Comparison of ENCODE assay signal across 27 mouse cellular contexts in genomic region chr3:41692440-41693142, GRCm38 (mm10). TPM values are rescaled to one million over a fixed set of nuclear protein-coding genes. Genes with fewer than 3 reads are reported as not detected.
DNase-seq lines count a peak whose midpoint lies in the region; ATAC-seq and TF ChIP-seq lines count a peak whose summit lies in the region.
"Had no signal": no experiment of that assay in that cellular context is flagged by ENCODE, and none has a peak within 500 bp of the region (broad histone marks: within the 10 kb centered on the region; RNA-seq: fewer than 3 reads in every experiment).

No protein-coding gene starts in this region.

- H3K36me3 ChIP-seq in forebrain, embryonic 14.5 days (ENCODE audit: control insufficient read depth, insufficient read depth, low read length): no peaks in the 10 kb centered on the region
- H3K36me3 ChIP-seq in forebrain, embryonic 12.5 days (replicated peaks): 0 out of 2 replicates have a peak, but pooled peaks cover 5% of the 10 kb centered on the region
- H3K36me3 ChIP-seq in forebrain, embryonic 16.5 days (ENCODE audit: control insufficient read depth, insufficient read depth): no peaks in the 10 kb centered on the region

- no peak for TF ChIP-seq POLR2A in brain, embryonic 14.5 days (IDR thresholded peaks at IDR 0.05; ENCODE audit: borderline replicate concordance, extremely low read depth, insufficient read depth, insufficient read length, poor library complexity, severe bottlenecking)

- no peaks in the 10 kb centered on the region for H3K9me3 ChIP-seq in forebrain, embryonic 14.5 days (replicated peaks; ENCODE audit: control insufficient read depth, low read length)
- H3K9me3 ChIP-seq in forebrain, embryonic 12.5 days: no peaks in the 10 kb centered on the region
- H3K9me3 ChIP-seq in forebrain, embryonic 16.5 days (ENCODE audit: control insufficient read depth, low read length): no peaks in the 10 kb centered on the region
- H3K9me3 ChIP-seq: embryonic facial prominence, embryonic 13.5 days; heart, embryonic 10.5 days; heart, embryonic 13.5 days; hindbrain, embryonic 12.5 days; hindbrain, embryonic 15.5 days had no signal

- H3K27ac ChIP-seq in forebrain, embryonic 14.5 days (ENCODE audit: low read depth, low read length): 0 out of 2 replicates have a peak overlapping the region, but pooled peaks have one; percentile 14
- H3K27ac ChIP-seq in forebrain, embryonic 12.5 days: no peak overlapping the region
- peak overlapping the region; percentile 0; the same call in 1 of the 2 replicates for H3K27ac ChIP-seq in layer of hippocampus, adult 2 months
- peak overlapping the region; percentile 58 for H3K27ac ChIP-seq in forebrain, embryonic 16.5 days (ENCODE audit: low read length)
- H3K27ac ChIP-seq: embryonic facial prominence, embryonic 13.5 days; heart, adult 2 months; heart, embryonic 10.5 days; heart, embryonic 13.5 days; hindbrain, embryonic 12.5 days; hindbrain, embryonic 15.5 days had no signal

- H3K4me3 ChIP-seq in forebrain, embryonic 14.5 days (ENCODE audit: low read depth, low read length): no peak overlapping the region
- no peak overlapping the region for H3K4me3 ChIP-seq in forebrain, embryonic 12.5 days (replicated peaks)
- no peak overlapping the region for H3K4me3 ChIP-seq in layer of hippocampus, adult 2 months
- no peak overlapping the region for H3K4me3 ChIP-seq in forebrain, embryonic 16.5 days (replicated peaks; ENCODE audit: low read length)
- H3K4me3 ChIP-seq: embryonic facial prominence, embryonic 13.5 days; heart, adult 2 months; heart, embryonic 10.5 days; heart, embryonic 13.5 days; hindbrain, embryonic 12.5 days; hindbrain, embryonic 15.5 days had no signal

- no peak overlapping the region for H3K9ac ChIP-seq in forebrain, embryonic 14.5 days (ENCODE audit: low read length)
- no peak overlapping the region for H3K9ac ChIP-seq in forebrain, embryonic 12.5 days
- no peak overlapping the region for H3K9ac ChIP-seq in forebrain, embryonic 16.5 days (replicated peaks; ENCODE audit: low read depth, low read length)
- H3K9ac ChIP-seq: embryonic facial prominence, embryonic 13.5 days; heart, embryonic 13.5 days; hindbrain, embryonic 12.5 days; hindbrain, embryonic 15.5 days had no signal

- peak; percentile 88 for ATAC-seq in forebrain, embryonic 14.5 days
- ATAC-seq in forebrain, embryonic 12.5 days (ENCODE audit: low FRiP score): no peak
- ATAC-seq in forebrain, embryonic 16.5 days: peak; percentile 93
- ATAC-seq in erythroblast, adult 5-6 weeks (replicated peaks; ENCODE audit: low FRiP score, poor library complexity, severe bottlenecking): no peak
- ATAC-seq: CD4-positive, CD25-positive, alpha-beta regulatory T cell, adult 4 months; intestine, postnatal 0 days had no signal

- no peak for TF ChIP-seq CTCF in layer of hippocampus, adult 2 months (conservative IDR thresholded peaks at IDR 0.05)
- no peak for TF ChIP-seq CTCF in brain, embryonic 14.5 days (IDR thresholded peaks at IDR 0.05; ENCODE audit: borderline replicate concordance, extremely low read depth, insufficient read depth, insufficient read length)

- H3K4me1 ChIP-seq in forebrain, embryonic 14.5 days (ENCODE audit: control insufficient read depth, insufficient read depth, low read length): no peaks in the 10 kb centered on the region
- H3K4me1 ChIP-seq in forebrain, embryonic 12.5 days: no peaks in the 10 kb centered on the region
- no peaks in the 10 kb centered on the region; the same call in 1 of the 2 replicates for H3K4me1 ChIP-seq in forebrain, embryonic 16.5 days (replicated peaks; ENCODE audit: control insufficient read depth, insufficient read depth, low read length)
- H3K4me1 ChIP-seq: embryonic facial prominence, embryonic 13.5 days; heart, embryonic 10.5 days; heart, embryonic 13.5 days; hindbrain, embryonic 12.5 days; hindbrain, embryonic 15.5 days had no signal

- DNase-seq in forebrain, embryonic 14.5 days (ENCODE audit: low spot score): peak; percentile 65
- peak in 1 of 2 experiments; percentile 25 for DNase-seq in layer of hippocampus, adult 2 months (ENCODE audit: low spot score in 2 of 2)
- no peak for DNase-seq in layer of hippocampus, postnatal 10 days (ENCODE audit: low spot score in 2 of 2)
- peak; percentile 73 for DNase-seq in brain, embryonic 14.5 days (ENCODE audit: low read depth)
- no peak for DNase-seq in kidney, postnatal 10 days
- DNase-seq: adrenal gland, adult 2 months; adrenal gland, postnatal 14 days; cerebellum, adult 11 months; cerebellum, adult 2 months; cerebellum, adult 9-11 months; cerebellum, postnatal 25 days; gastrocnemius, postnatal 10 days; gastrocnemius, postnatal 36 days; heart, adult 2 months; heart, postnatal 14 days; heart, postnatal 4 days; kidney, adult 2 months had no signal

- 80% methylated on average over 4 of the region's 4 CpGs for WGBS in forebrain, embryonic 14.5 days
- 95% methylated on average over 4 of the region's 4 CpGs for WGBS in forebrain, embryonic 12.5 days
- WGBS in forebrain, embryonic 16.5 days: 62% methylated on average over 4 of the region's 4 CpGs

- H3K4me2 ChIP-seq in forebrain, embryonic 14.5 days (ENCODE audit: low read length): no peak overlapping the region
- no peak overlapping the region for H3K4me2 ChIP-seq in forebrain, embryonic 12.5 days
- no peak overlapping the region for H3K4me2 ChIP-seq in forebrain, embryonic 16.5 days (ENCODE audit: low read length)
- H3K4me2 ChIP-seq: embryonic facial prominence, embryonic 13.5 days; heart, embryonic 13.5 days; hindbrain, embryonic 12.5 days; hindbrain, embryonic 15.5 days had no signal

- H3K27me3 ChIP-seq in forebrain, embryonic 14.5 days (replicated peaks; ENCODE audit: control insufficient read depth, insufficient read depth, low read length): no peaks in the 10 kb centered on the region
- no peaks in the 10 kb centered on the region for H3K27me3 ChIP-seq in forebrain, embryonic 12.5 days
- no peaks in the 10 kb centered on the region for H3K27me3 ChIP-seq in forebrain, embryonic 16.5 days (replicated peaks; ENCODE audit: control insufficient read depth, insufficient read depth, low read length)
- H3K27me3 ChIP-seq: embryonic facial prominence, embryonic 13.5 days; heart, embryonic 13.5 days; hindbrain, embryonic 12.5 days; hindbrain, embryonic 15.5 days had no signal

RNA-seq across cellular contexts. Expression of gene Sclt1, which starts 49.7 kb away (rescaled TPM):
- 13.1 and 15.0 TPM in 2 replicates for polyA plus RNA-seq in forebrain, embryonic 14.5 days (2014; fragmentation: Nextera tagmentation; extraction: Ambion mirVana)
- polyA plus RNA-seq in forebrain, embryonic 12.5 days (2016; fragmentation: Nextera tagmentation; extraction: Ambion mirVana): 24.5 and 31.7 TPM in 2 replicates
- total RNA-seq in layer of hippocampus, adult 2 months (2021): 10 to 100 TPM; 17.0 to 19.3 TPM
- total RNA-seq in layer of hippocampus, postnatal 10 days (2021): 10 to 100 TPM; 16.3 to 18.7 TPM
- polyA plus RNA-seq in brain, embryonic 14.5 days (2012; rRNA removed): 11.8 and 14.1 TPM in 2 replicates
- 17.4 and 18.9 TPM in 2 replicates for polyA plus RNA-seq in forebrain, embryonic 16.5 days (2015; fragmentation: Nextera tagmentation; extraction: Ambion mirVana)
- total RNA-seq in erythroblast, adult 5-6 weeks (2015; ENCODE audit: low replicate concordance): 2.7 and 3.8 TPM in 2 replicates
- 7.1 and 9.9 TPM in 2 replicates for total RNA-seq in erythroblast, adult 5-6 weeks (2017; ENCODE audit: low replicate concordance)

RNA-seq across cellular contexts. Expression of gene D3Ertd751e, which starts 49.8 kb away (rescaled TPM):
- 10.4 and 10.6 TPM in 2 replicates for polyA plus RNA-seq in forebrain, embryonic 14.5 days (2014; fragmentation: Nextera tagmentation; extraction: Ambion mirVana)
- polyA plus RNA-seq in forebrain, embryonic 12.5 days (2016; fragmentation: Nextera tagmentation; extraction: Ambion mirVana): 20.2 and 20.3 TPM in 2 replicates
- 10 to 100 TPM in 1 of 2 experiments, 1 to 10 TPM in 1; 9.6 to 13.4 TPM for total RNA-seq in layer of hippocampus, adult 2 months (2021)
- 1 to 10 TPM; 6.5 to 9.5 TPM for total RNA-seq in layer of hippocampus, postnatal 10 days (2021)
- polyA plus RNA-seq in brain, embryonic 14.5 days (2012; rRNA removed): 4.4 and 4.7 TPM in 2 replicates
- 9.7 and 10.7 TPM in 2 replicates for polyA plus RNA-seq in forebrain, embryonic 16.5 days (2015; fragmentation: Nextera tagmentation; extraction: Ambion mirVana)
- total RNA-seq in erythroblast, adult 5-6 weeks (2015; ENCODE audit: low replicate concordance): 3.6 and 5.0 TPM in 2 replicates
- total RNA-seq in erythroblast, adult 5-6 weeks (2017; ENCODE audit: low replicate concordance): 3.6 and 4.2 TPM in 2 replicates

Comparison
In these comparisons a context has a peak if more than half of its experiments do, and no peak if none do; other contexts are left out.
1. ATAC-seq: peak in forebrain, embryonic 14.5 days (single experiment) and forebrain, embryonic 16.5 days (single experiment); none in forebrain, embryonic 12.5 days (single experiment) and erythroblast, adult 5-6 weeks (single experiment).
2. DNase-seq: peak in forebrain, embryonic 14.5 days (single experiment) and brain, embryonic 14.5 days (single experiment); none in layer of hippocampus, postnatal 10 days (0 of 2) and kidney, postnatal 10 days (single experiment).